Mouse (Mus musculus): ENCODE results near the gene Cnih3. TPM values are rescaled to one million over a fixed set of nuclear protein-coding genes. Genes with fewer than 3 reads are reported as not detected.

Gene Cnih3
- not detected for polyA plus RNA-seq (2014; fragmentation: Illumina TruSeq; extraction: RNeasy Lipid Tissue Mini Kit (QIAGEN cat#74804); ENCODE audit: low read depth, low replicate concordance)

DNA sequence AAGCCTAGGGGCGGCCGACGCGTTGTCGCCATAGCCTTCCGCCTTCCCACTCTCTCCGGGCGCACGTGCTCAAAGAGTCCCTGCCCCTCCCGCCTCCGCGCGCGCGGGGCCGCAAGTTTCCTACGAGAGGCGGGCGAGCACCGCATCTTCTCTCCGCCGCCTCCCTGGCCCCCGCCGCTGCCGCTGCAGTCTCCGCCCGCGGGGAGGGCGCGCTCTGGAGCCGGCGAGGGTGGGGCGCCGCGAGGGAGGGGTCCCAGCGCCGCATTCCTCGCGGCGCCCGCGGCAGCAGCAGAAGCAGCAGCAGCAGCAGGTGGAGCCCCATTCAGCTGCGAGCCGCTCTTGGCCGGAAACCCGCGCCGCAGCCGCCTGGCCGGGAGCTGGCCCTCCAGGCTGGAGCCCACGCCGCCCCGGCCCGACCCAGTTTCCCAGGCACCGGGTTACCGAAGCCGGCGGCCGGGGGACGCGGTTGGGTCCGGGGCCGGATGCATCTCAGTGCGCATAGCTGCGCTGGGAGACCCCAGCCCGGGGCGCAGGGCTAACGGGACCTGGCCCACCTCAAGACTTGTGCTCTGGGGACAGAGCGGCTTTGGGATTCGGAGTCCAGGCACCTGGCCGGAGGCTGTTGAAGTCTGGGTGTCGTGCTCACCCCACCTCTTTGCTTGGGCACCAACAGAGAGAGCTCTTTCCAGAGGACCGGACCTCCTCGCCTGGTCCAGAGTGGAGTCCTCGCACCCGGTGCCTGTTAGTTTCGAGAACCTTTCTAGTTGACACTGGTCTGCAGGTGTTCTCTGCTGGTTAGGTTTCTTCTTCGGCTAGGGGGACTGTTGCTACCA is at the start of gene Cnih3:
Gene Cnih3 (plus strand): TSS at position 262 of the 833 bp plus-strand sequence.

Other genes starting within 250 kb of the Cnih3 start
- 35.7 TPM for gene Nvl, start 208.4 kb upstream of the Cnih3 start, polyA plus RNA-seq (2014; fragmentation: Illumina TruSeq; extraction: RNeasy Lipid Tissue Mini Kit (QIAGEN cat#74804); ENCODE audit: low read depth, low replicate concordance)
- gene Cnih4, start 207.9 kb upstream of the Cnih3 start, polyA plus RNA-seq (2014; fragmentation: Illumina TruSeq; extraction: RNeasy Lipid Tissue Mini Kit (QIAGEN cat#74804); ENCODE audit: low read depth, low replicate concordance) = 281 TPM
- gene Wdr26, start 140.6 kb upstream of the Cnih3 start, polyA plus RNA-seq (2014; fragmentation: Illumina TruSeq; extraction: RNeasy Lipid Tissue Mini Kit (QIAGEN cat#74804); ENCODE audit: low read depth, low replicate concordance) = 247 TPM
- not detected for gene Ccdc121, start 158.8 kb downstream of the Cnih3 start, polyA plus RNA-seq (2014; fragmentation: Illumina TruSeq; extraction: RNeasy Lipid Tissue Mini Kit (QIAGEN cat#74804); ENCODE audit: low read depth, low replicate concordance)
- gene Dnah14, start 223.9 kb downstream of the Cnih3 start, polyA plus RNA-seq (2014; fragmentation: Illumina TruSeq; extraction: RNeasy Lipid Tissue Mini Kit (QIAGEN cat#74804); ENCODE audit: low read depth, low replicate concordance) = not detected

Data from adrenal gland, adult 10 weeks (tissue).